ENCODE assay signal across 38 mouse cellular contexts in the genomic region with DNA sequence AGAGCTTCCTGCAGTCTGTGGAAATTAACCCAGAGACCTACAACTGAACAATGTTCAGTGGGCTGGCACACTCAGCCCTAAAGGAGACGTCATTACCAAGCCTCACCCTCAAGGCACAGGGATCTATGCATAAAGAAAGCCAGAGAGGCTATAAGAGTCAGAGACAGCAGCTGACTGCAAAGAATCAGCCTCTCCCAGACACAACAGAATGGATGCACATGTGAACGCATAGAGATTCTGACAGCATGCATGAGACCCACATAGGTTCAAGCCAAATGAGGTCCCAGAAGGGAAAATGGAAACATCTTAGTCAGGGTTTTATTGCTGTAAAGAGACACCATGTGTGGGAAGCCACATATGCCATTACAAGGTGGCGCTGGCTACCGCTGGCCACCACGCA. TPM values are rescaled to one million over a fixed set of nuclear protein-coding genes. Genes with fewer than 3 reads are reported as not detected.
"Had no signal": no experiment of that assay in that cellular context is flagged by ENCODE, and none has a peak within 500 bp of the region (broad histone marks: within the 10 kb centered on the region; RNA-seq: fewer than 3 reads in every experiment).

No protein-coding gene starts in this region.

- H3K4me2 ChIP-seq: heart, embryonic 12.5 days; hindbrain, embryonic 14.5 days; intestine, embryonic 15.5 days; limb, embryonic 12.5 days; liver, embryonic 11.5 days; liver, embryonic 13.5 days; liver, embryonic 15.5 days had no signal

- H3K36me3 ChIP-seq: heart, embryonic 12.5 days; hindbrain, embryonic 10.5 days; intestine, embryonic 15.5 days; limb, embryonic 10.5 days; limb, embryonic 12.5 days; liver, embryonic 13.5 days; liver, embryonic 15.5 days had no signal

- H3K9ac ChIP-seq: heart, embryonic 12.5 days; hindbrain, embryonic 14.5 days; intestine, embryonic 15.5 days; limb, embryonic 12.5 days; liver, embryonic 13.5 days; liver, embryonic 15.5 days; liver, postnatal 0 days had no signal

- H3K27ac ChIP-seq: gastrocnemius, adult 2 months; heart, adult 2 months; hindbrain, embryonic 10.5 days; hindbrain, embryonic 14.5 days; intestine, embryonic 15.5 days; layer of hippocampus, adult 2 months; left cerebral cortex, adult 2 months; limb, embryonic 10.5 days; limb, embryonic 12.5 days; liver, embryonic 13.5 days; liver, embryonic 15.5 days had no signal

- ATAC-seq: hindbrain, embryonic 16.5 days; inflammation-experienced regulatory T-cells, adult 6 months; intestine, embryonic 15.5 days; intestine, postnatal 0 days; liver, postnatal 0 days had no signal

- H3K9me3 ChIP-seq: hindbrain, embryonic 10.5 days; intestine, embryonic 15.5 days; limb, embryonic 10.5 days; limb, embryonic 12.5 days; liver, embryonic 13.5 days; liver, embryonic 15.5 days had no signal

- H3K4me1 ChIP-seq: hindbrain, embryonic 10.5 days; intestine, embryonic 15.5 days; limb, embryonic 10.5 days; limb, embryonic 12.5 days; liver, embryonic 13.5 days; liver, embryonic 15.5 days had no signal

- DNase-seq: gastrocnemius, adult 2 months; gastrocnemius, postnatal 10 days; gastrocnemius, postnatal 25 days; heart, adult 2 months; heart, postnatal 10 days; heart, postnatal 4 days; kidney, adult 18-20 months; kidney, adult 8-10 months; kidney, postnatal 10 days; kidney, postnatal 25 days; kidney, postnatal 4 days; liver; liver, embryonic 13.5 days; liver, postnatal 0 days had no signal

- H3K4me3 ChIP-seq: gastrocnemius, adult 2 months; heart, adult 2 months; heart, embryonic 12.5 days; hindbrain, embryonic 10.5 days; intestine, embryonic 15.5 days; layer of hippocampus, adult 2 months; left cerebral cortex, adult 2 months; limb, embryonic 10.5 days; limb, embryonic 12.5 days; liver, embryonic 13.5 days; liver, embryonic 15.5 days had no signal

- H3K27me3 ChIP-seq: heart, embryonic 12.5 days; intestine, embryonic 15.5 days; limb, embryonic 12.5 days; liver, embryonic 13.5 days; liver, embryonic 15.5 days had no signal

RNA-seq across cellular contexts. Expression of gene Nipal1, which starts 42.9 kb away (rescaled TPM):
- total RNA-seq: gastrocnemius, adult 2 months; gastrocnemius, postnatal 25 days; granulocyte monocyte progenitor cell, adult 5-6 weeks; heart, adult 2 months; heart, postnatal 10 days; heart, postnatal 25 days; layer of hippocampus, adult 2 months; layer of hippocampus, postnatal 10 days; layer of hippocampus, postnatal 25 days; left cerebral cortex, adult 2 months; left cerebral cortex, postnatal 14 days; left cerebral cortex, postnatal 36 days had no signal
- polyA plus RNA-seq: heart, adult 2 months; heart, embryonic 12.5 days; heart, embryonic 14.5 days had no signal

RNA-seq across cellular contexts. Expression of gene Cnga1, which starts 46.4 kb away (rescaled TPM):
- total RNA-seq: gastrocnemius, adult 2 months; gastrocnemius, postnatal 10 days; gastrocnemius, postnatal 25 days; gastrocnemius, postnatal 4 days; granulocyte monocyte progenitor cell, adult 5-6 weeks; heart, adult 2 months; heart, postnatal 10 days; heart, postnatal 25 days; heart, postnatal 4 days; layer of hippocampus, adult 2 months; layer of hippocampus, postnatal 10 days; layer of hippocampus, postnatal 25 days; left cerebral cortex, adult 2 months; left cerebral cortex, postnatal 14 days; left cerebral cortex, postnatal 36 days had no signal
- polyA plus RNA-seq: heart, adult 2 months; heart, embryonic 12.5 days; heart, embryonic 14.5 days; heart, embryonic 16.5 days; hindbrain, embryonic 10.5 days; hindbrain, embryonic 14.5 days; hindbrain, embryonic 16.5 days; intestine, embryonic 15.5 days; intestine, postnatal 0 days; kidney, embryonic 14.5 days; kidney, embryonic 16.5 days; limb, embryonic 10.5 days; limb, embryonic 12.5 days; liver, embryonic 11.5 days; liver, embryonic 13.5 days; liver, embryonic 15.5 days; liver, postnatal 0 days had no signal
